Mouse (Mus musculus) embryo, embryonic 10 days (tissue): ENCODE measurements around the gene Ceacam2.
"Not testable (repeated sequence)": the region's sequence is repeated elsewhere in the genome, so short reads cannot be mapped to it uniquely, and the experiment has no call there.

ENCODE experiments used
- DNase-seq: peaks from one replicate; pipeline ENCODE4 v3.0.0-alpha.2; 2015; ENCODE audit warnings: low spot score

Ceacam2 gene

DNA sequence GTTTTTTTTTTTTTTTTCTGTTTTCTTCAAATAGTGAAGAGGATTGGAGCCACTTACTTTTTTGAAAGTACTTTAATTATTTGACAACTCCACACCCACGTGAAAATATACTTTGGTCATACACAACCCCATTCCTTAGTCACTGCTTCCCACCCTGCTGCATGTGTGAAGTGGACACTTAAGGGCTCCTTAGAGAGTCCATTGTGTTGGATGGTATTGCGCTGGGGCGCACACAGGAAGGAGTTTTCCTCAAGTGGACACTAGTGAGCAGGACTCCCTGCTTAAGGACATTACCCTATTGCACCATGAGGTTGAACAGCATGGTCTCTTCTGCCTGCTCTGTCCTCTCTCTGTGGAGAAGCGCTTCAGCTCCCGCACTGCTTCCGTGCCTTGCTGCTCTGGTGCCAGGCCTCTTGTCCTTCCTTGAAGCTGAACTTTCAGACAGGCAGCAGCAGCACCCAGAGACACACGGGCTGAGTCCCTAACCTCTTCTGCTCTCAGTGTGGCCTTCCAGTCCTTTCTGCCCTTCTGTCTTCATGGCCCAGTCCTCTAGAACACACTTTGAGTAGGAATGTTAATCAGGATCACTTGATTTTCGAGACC is 56.4 kb downstream of the Ceacam2 start:
- DNase-seq = no peak

DNA sequence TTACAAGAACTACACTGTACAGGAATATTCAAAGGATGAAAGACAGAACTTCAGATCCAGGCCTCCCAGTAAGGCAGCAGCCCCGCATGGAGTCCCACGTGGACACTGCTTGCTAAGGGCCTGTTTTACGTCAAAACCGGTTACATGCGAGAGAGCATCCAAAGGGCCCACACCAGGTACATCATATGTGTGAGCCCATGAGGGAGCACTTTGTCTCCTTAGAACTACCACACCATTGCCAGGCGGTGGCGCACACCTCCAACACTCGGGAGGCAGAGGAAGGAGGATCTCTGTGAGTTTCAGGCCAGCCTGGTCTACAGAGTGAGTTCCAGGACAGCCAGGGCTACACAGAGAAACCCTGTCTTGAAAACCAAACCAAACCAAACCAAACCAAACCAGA is 58.9 kb downstream of the Ceacam2 start:
- DNase-seq = peak; percentile 31

DNA sequence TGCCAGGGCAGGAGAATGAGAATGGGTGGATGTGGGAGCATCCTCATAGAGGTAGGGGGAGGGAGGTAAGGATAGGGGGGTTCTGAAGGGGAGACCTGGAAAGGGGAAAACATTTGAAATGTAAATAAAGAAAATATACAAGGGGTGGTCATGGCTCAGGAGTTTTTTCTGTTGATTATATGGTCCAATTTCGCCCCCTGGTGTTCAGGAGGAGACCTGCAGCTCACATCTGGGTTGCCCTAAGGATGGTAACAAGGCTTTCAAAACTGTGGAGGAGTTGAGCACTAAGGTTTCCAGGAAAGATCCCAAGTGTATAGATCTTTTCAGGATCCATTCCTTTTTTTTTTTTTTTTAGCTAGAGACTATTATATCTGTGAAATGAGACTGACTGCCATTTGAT is 60.2 kb downstream of the Ceacam2 start:
- DNase-seq = peak; percentile 23

GRCm38 (mm10) chr7:25477752-25478093 is 61.9 kb downstream of the Ceacam2 start:
- not testable (repeated sequence) for DNase-seq

- DNase-seq = peak; percentile 50
These were observed 62.4 kb downstream of the Ceacam2 start, which contains the start of gene Ceacam1 for GRCm38 (mm10) chr7:25477091-25477751. Gene Ceacam1 (minus strand): TSS chr7:25477603.

DNA sequence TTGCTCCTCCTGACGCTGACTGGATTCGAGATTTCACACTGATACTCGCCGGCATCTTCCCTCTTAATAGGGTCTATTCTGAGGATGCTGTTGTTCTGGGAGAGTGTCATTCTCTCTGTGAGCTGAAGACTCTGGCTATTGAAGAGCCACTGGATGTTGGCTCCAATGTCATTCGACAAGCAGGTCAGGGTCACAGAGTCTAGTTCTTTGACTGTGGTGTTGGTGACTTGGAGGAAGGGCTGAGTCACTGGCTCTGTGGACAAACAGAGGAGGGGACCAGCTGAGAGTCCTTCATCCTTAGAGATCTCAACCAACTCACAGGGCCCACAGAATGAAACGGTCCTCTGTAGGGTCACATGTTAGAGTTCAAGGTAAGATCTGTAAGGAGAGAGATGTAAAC is 67.8 kb downstream of the Ceacam2 start:
- not testable (repeated sequence) for DNase-seq
